Mouse (Mus musculus) ovary, adult 2 months (tissue): Measurements from ENCODE around the gene Gm4788. TPM values are rescaled to one million over a fixed set of nuclear protein-coding genes. Genes with fewer than 3 reads are reported as not detected.

ENCODE experiments used
- polyA plus RNA-seq: library from polyadenylated mRNA; depleted of rRNA; stranded (reverse); fragments of >200 nt; gene quantifications from 2 replicates; pipeline ENCODE4 v1.2.3, GENCODE M21; 2012; rRNA removed

Gm4788 gene
- not detected in 2 replicates for polyA plus RNA-seq

DNA sequence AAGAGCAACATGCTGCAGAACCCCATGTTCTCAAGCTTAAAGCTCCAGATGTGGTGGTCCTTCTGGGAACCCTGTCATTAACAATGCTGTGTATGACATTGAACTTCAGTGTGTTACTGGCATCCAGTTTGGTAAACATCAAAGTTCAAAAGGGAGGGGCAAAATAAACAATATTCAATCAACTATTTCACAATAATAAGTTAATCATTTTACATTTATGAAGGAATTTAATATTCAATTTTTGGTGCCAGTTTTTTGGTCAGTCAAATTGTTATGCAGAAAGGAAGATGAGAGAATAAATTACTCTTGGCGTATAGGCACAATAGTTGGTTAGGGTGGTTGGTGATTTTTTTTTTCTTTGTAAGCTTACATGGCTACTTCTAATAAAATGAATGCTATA is at the start of gene Gm4788:
Gene Gm4788, minus strand, starts transcription at position 101 of the 400 bp plus-strand sequence.

Other genes with a start within 250 kb of the Gm4788 start
- not detected in 2 replicates for gene Cfhr1, start 221.0 kb downstream of the Gm4788 start, polyA plus RNA-seq
- not detected in 2 replicates for gene Cfhr2, start 77.5 kb upstream of the Gm4788 start, polyA plus RNA-seq